Mouse (Mus musculus): ENCODE measurements around the gene Cmtm2a.
"Not testable (repeated sequence)": the region's sequence is repeated elsewhere in the genome, so short reads cannot be mapped to it uniquely, and the experiment has no call there.

Cmtm2a gene

GRCm38 (mm10) chr8:104293081-104293480 is at the start of gene Cmtm2a:
Gene Cmtm2a, minus strand, starts transcription at chr8:104293181.
- DNase-seq (ENCODE audit: low read depth, low spot score) = not testable (repeated sequence)

- DNase-seq (ENCODE audit: low read depth, low spot score) = no peak
Observed at GRCm38 (mm10) chr8:104342426-104342825, 49.4 kb upstream of the Cmtm2a start.

GRCm38 (mm10) chr8:104341678-104342077 is 48.7 kb upstream of the Cmtm2a start:
- no peak for DNase-seq (ENCODE audit: low read depth, low spot score)

- DNase-seq (ENCODE audit: low read depth, low spot score) = no peak
Observed at GRCm38 (mm10) chr8:104341106-104341561, 48.2 kb upstream of the Cmtm2a start.

DNA sequence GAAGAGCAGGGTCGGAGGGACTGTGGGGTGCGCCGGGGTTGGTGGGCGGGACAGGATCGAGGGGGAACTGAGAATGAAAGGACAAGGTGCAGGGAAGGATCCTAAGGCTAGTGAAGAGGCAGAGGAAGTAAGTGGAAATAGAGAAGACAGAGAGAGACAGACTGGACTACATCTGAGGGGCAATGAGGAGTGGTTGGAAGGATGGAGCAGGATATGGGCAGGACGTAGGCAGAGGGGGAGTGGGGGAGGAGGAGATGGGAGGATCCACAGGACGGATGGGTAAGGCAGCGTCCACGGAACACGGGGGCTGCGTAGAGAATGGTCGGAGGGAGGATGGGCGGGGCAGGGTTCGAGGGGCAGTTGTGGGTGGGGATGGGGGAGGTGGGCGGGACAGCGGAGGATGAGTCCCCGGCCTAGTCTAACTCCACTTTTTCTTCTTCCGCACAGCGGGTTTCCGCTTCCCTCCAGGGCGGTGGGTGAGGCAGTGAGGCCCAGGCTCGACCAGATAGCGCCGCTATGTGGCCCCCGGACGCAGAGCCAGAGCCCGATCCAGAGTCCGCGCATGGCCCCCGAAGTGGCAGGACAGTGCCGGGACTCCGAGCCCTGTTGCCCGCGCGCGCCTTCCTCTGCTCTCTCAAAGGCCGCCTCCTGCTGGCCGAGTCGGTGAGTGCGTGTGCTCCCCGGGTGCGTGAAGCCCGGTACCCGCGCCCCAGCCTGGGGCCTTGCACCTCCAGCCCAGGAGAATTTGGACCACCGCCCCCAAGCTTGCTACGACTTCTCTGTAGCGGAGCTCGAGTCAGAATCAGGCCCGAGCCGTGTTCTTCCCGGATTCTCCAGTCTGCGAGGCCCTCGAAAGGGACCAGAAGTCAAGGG is 47.5 kb upstream of the Cmtm2a start:
- peak; percentile 90 for DNase-seq (ENCODE audit: low read depth, low spot score)

DNA sequence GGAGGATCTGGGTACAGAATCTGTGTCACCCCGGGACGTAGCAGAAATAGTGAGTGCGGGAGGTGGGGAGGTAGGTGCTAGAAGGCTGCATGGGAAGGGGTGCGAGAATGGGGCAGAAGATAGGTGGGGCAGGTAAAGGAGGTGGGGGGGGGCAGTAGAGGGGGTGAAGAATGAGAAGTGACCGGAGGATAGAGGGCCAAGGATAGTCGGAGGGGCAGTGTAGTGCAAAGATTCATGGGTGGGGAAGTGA is 46.9 kb upstream of the Cmtm2a start:
- no peak for DNase-seq (ENCODE audit: low read depth, low spot score)

- DNase-seq (ENCODE audit: low read depth, low spot score) = peak; percentile 14
Observed at GRCm38 (mm10) chr8:104339229-104339982, 46.4 kb upstream of the Cmtm2a start, which contains the start of gene Cmtm3. Gene Cmtm3, plus strand, starts transcription at chr8:104339410.

- peak; percentile 59 for DNase-seq (ENCODE audit: low read depth, low spot score)
Observed at GRCm38 (mm10) chr8:104337890-104338289, 44.9 kb upstream of the Cmtm2a start.

GRCm38 (mm10) chr8:104336806-104337205 is 43.8 kb upstream of the Cmtm2a start:
- DNase-seq (ENCODE audit: low read depth, low spot score) = no peak

DNA sequence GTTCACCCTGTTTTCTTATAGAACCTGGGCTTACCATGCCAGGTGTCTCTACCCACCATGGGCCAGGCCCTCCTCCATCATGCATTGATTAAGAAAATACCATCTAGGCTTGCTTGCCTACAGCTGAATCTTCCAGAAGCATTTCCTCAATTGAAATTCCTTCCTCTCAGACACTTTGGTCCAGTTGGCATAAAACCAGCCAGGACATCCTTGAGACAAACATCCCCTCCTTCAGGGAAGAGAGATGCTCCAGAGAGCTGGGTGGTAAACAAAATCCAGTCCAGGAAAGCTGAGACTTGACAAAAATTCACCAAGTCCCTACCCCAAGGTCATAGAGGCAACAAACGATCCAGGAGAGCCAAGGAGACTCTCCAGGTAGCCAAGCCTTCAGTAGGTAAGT is 41.2 kb upstream of the Cmtm2a start:
- no peak for DNase-seq (ENCODE audit: low read depth, low spot score)

DNA sequence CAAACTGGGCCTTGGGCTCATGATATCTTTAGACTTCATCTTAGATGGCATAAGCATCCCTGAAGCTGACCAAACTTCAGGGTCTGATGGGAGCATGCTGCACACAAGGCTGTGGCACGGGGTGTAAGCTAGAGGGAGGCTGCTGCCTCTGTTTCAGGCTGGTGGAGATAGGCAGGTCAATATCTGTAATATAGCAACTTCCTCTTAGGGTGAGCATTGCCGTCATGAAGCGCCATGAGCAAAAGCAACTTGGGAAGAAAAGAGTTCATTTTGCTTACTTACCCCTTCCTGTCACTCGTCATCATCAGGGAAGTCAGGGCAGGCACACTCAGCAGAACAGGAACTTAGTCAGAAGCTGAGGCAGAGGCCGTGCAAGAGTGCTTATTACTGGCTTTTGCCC is 40.8 kb upstream of the Cmtm2a start:
- no peak for DNase-seq (ENCODE audit: low read depth, low spot score)

- DNase-seq (ENCODE audit: low read depth, low spot score) = no peak
Observed at GRCm38 (mm10) chr8:104332665-104333631, 40.0 kb upstream of the Cmtm2a start.

- DNase-seq (ENCODE audit: low read depth, low spot score) = not testable (repeated sequence)
Observed at GRCm38 (mm10) chr8:104321930-104322329, 28.9 kb upstream of the Cmtm2a start, which contains the start of gene Cmtm2b. Gene Cmtm2b, plus strand, starts transcription at chr8:104322230.

GRCm38 (mm10) chr8:104321267-104321666 is 28.3 kb upstream of the Cmtm2a start, which contains the start of gene Gm11020:
Gene Gm11020, plus strand, starts transcription at chr8:104321567.
- DNase-seq (ENCODE audit: low read depth, low spot score) = not testable (repeated sequence)

DNA sequence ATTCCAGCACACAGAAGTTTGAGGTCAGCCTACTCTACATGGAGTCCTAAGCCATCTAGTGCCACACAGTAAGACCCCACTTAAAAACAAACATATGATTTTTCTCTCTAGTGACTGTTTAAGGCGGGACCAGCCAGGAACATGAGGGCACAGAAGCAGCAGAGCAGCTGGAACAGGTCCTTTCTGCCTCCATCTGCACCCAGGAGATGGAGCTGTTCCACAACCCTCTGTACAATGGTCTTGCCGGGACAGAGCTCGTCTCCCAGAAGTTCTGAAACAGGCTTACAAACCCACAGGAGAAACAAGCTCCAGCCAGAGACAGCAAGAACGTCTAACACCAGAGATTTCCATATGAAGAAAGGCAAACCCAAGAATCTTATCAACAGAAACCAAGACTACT is 20.3 kb upstream of the Cmtm2a start:
- DNase-seq (ENCODE audit: low read depth, low spot score) = no peak

- not testable (repeated sequence) for DNase-seq (ENCODE audit: low read depth, low spot score)
Observed at GRCm38 (mm10) chr8:104312023-104312422, 19.0 kb upstream of the Cmtm2a start.

GRCm38 (mm10) chr8:104309441-104310155 is 16.6 kb upstream of the Cmtm2a start, which contains the start of the genes Gm45711 and Cmtm1:
Gene Gm45711, minus strand, starts transcription at chr8:104310081.
Gene Cmtm1, minus strand, starts transcription at chr8:104310145.
- not testable (repeated sequence) for DNase-seq (ENCODE audit: low read depth, low spot score)

DNA sequence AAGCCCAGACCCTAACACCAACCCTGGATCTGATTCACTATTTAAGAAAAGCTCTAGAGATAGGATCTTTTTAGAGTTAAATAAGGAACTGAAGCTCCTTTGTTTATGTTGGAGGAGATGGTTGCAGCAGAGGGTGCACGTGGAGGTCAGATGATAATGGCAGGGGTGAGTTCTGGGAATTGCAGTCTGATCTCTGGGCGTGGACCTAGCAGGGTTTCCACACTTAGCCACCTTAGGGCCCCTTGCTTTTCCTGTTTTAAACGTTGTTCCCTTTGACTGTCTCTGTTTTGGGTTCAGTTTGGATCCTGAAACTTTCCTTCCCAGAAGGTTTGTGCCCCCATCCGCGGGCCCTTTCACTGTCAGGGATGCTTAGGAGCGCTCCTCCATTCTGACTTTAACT is 15.4 kb upstream of the Cmtm2a start:
- DNase-seq (ENCODE audit: low read depth, low spot score) = not testable (repeated sequence)

- DNase-seq (ENCODE audit: low read depth, low spot score) = no peak
Observed at GRCm38 (mm10) chr8:104304962-104305361, 12.0 kb upstream of the Cmtm2a start.

GRCm38 (mm10) chr8:104302536-104302935 is 9.6 kb upstream of the Cmtm2a start:
- DNase-seq (ENCODE audit: low read depth, low spot score) = not testable (repeated sequence)
